Mouse (Mus musculus) olfactory bulb, adult 2 months (tissue): ENCODE results near the gene Dock4.

Experiments used
- CTCF ChIP-seq: fragments of 200-500 bp; IDR thresholded peaks from 2 replicates; pipeline ENCODE4 v1.5.1; 2012; ENCODE audit warnings: low read depth, mild to moderate bottlenecking, low read length, moderate library complexity; ENCODE audit not compliant: insufficient read depth
- POLR2A ChIP-seq: fragments of 200-500 bp; IDR thresholded peaks from 2 replicates; pipeline ENCODE4 v1.6.1; 2012; ENCODE audit warnings: mild to moderate bottlenecking, low read depth, low read length, moderate library complexity; ENCODE audit not compliant: insufficient read depth

- no peak for TF ChIP-seq CTCF
- peak; percentile 51 for TF ChIP-seq POLR2A
Observed at GRCm38 (mm10) chr12:40445648-40446449, at the start of gene Dock4, which contains the start of gene Zfp277.
